Mouse (Mus musculus): ENCODE data around the gene Gm14147.
"Not testable (repeated sequence)": the region's sequence is repeated elsewhere in the genome, so short reads cannot be mapped to it uniquely, and the experiment has no call there.

Gm14147 gene

GRCm38 (mm10) chr2:151097945-151098344, at the start of gene Gm14147:
TSS of gene Gm14147 (plus strand) at chr2:151098245.
- DNase-seq: not testable (repeated sequence)

GRCm38 (mm10) chr2:151056637-151057036, 41.4 kb upstream of the Gm14147 start:
- no peak for DNase-seq

- DNase-seq: not testable (repeated sequence)
These were observed 5.8 kb upstream of the Gm14147 start, which contains the start of gene Gm14151 for GRCm38 (mm10) chr2:151092250-151092649. TSS of gene Gm14151 (minus strand) at chr2:151092350.

Data from right cerebral cortex, adult 18-20 months (tissue).